13 mouse cellular contexts compared by ENCODE assay signal in genomic region chr5:81028875-81029274, GRCm38 (mm10). TPM values are rescaled to one million over a fixed set of nuclear protein-coding genes. Genes with fewer than 3 reads are reported as not detected.
DNase-seq lines count a peak whose midpoint lies in the region; ATAC-seq and TF ChIP-seq lines count a peak whose summit lies in the region.
"Had no signal": no experiment of that assay in that cellular context is flagged by ENCODE, and none has a peak within 500 bp of the region (broad histone marks: within the 10 kb centered on the region; RNA-seq: fewer than 3 reads in every experiment).

No protein-coding gene starts in this region.

- H3K36me3 ChIP-seq in kidney, embryonic 14.5 days (ENCODE audit: control insufficient read depth, insufficient read depth, low read length): no peaks in the 10 kb centered on the region
- H3K36me3 ChIP-seq in kidney, adult 2 months (ENCODE audit: control insufficient read depth, insufficient read depth, low read length): no peaks in the 10 kb centered on the region
- H3K36me3 ChIP-seq in forebrain, embryonic 13.5 days (ENCODE audit: poor library complexity, severe bottlenecking): no peaks in the 10 kb centered on the region
- no peaks in the 10 kb centered on the region for H3K36me3 ChIP-seq in midbrain, embryonic 10.5 days
- H3K36me3 ChIP-seq: embryonic facial prominence, embryonic 15.5 days; heart, embryonic 12.5 days; liver, embryonic 15.5 days had no signal

- no peak for DNase-seq in kidney, adult 2 months
- DNase-seq in Muller cell, postnatal 12 days (ENCODE audit: inconsistent ontology term): peak; percentile 86
- DNase-seq in midbrain, embryonic 10.5 days (ENCODE audit: low spot score): peak; percentile 35
- DNase-seq in heart, postnatal 4 days: no peak
- no peak for DNase-seq in urinary bladder, adult 2 months (ENCODE audit: low spot score)
- DNase-seq in urinary bladder, postnatal 14 days (ENCODE audit: low spot score): no peak
- DNase-seq: B cell, adult 2 months; kidney, postnatal 36 days had no signal

- H3K4me3 ChIP-seq in kidney, embryonic 14.5 days (ENCODE audit: low read length): no peak overlapping the region
- H3K4me3 ChIP-seq in kidney, adult 2 months (ENCODE audit: insufficient read depth, low read depth, low read length): no peak overlapping the region
- H3K4me3 ChIP-seq in forebrain, embryonic 13.5 days: no peak overlapping the region
- no peak overlapping the region for H3K4me3 ChIP-seq in midbrain, embryonic 10.5 days
- H3K4me3 ChIP-seq: embryonic facial prominence, embryonic 15.5 days; heart, embryonic 12.5 days; liver, embryonic 15.5 days had no signal

- no peak overlapping the region for H3K4me2 ChIP-seq in kidney, embryonic 14.5 days (replicated peaks; ENCODE audit: low read depth, low read length)
- H3K4me2 ChIP-seq in forebrain, embryonic 13.5 days: no peak overlapping the region
- H3K4me2 ChIP-seq: embryonic facial prominence, embryonic 15.5 days; heart, embryonic 12.5 days; liver, embryonic 15.5 days had no signal

- H3K27me3 ChIP-seq in kidney, embryonic 14.5 days (ENCODE audit: control insufficient read depth, insufficient read depth, low read length): no peaks in the 10 kb centered on the region
- H3K27me3 ChIP-seq in kidney, adult 2 months (replicated peaks; ENCODE audit: control insufficient read depth, insufficient read depth, low read length): no peaks in the 10 kb centered on the region
- peaks cover 41% of the 10 kb centered on the region for H3K27me3 ChIP-seq in forebrain, embryonic 13.5 days
- H3K27me3 ChIP-seq in midbrain, embryonic 10.5 days (ENCODE audit: low read depth, poor library complexity, severe bottlenecking): peaks cover 17% of the 10 kb centered on the region
- H3K27me3 ChIP-seq: embryonic facial prominence, embryonic 15.5 days; heart, embryonic 12.5 days had no signal

- no peak for TF ChIP-seq CTCF in kidney, adult 2 months (conservative IDR thresholded peaks at IDR 0.05; ENCODE audit: insufficient read depth, insufficient read length, low read depth, low read length)

- peak; percentile 35; the same call in 1 of the 2 replicates for ATAC-seq in kidney, embryonic 14.5 days (ENCODE audit: low FRiP score, low TSS enrichment)
- peak; percentile 82 for ATAC-seq in forebrain, embryonic 13.5 days

- WGBS in kidney, embryonic 14.5 days: 24% methylated on average over 2 of the region's 2 CpGs
- WGBS in kidney, adult 2 months: 41% methylated on average over 2 of the region's 2 CpGs
- 0% methylated on average over 2 of the region's 2 CpGs for WGBS in forebrain, embryonic 13.5 days
- WGBS in midbrain, embryonic 10.5 days: 5% methylated on average over 2 of the region's 2 CpGs

- peaks cover 4% of the 10 kb centered on the region; the same call in 1 of the 2 replicates for H3K4me1 ChIP-seq in kidney, embryonic 14.5 days (ENCODE audit: control insufficient read depth, insufficient read depth, low read length)
- H3K4me1 ChIP-seq in kidney, adult 2 months (ENCODE audit: control insufficient read depth, insufficient read depth, low read length): no peaks in the 10 kb centered on the region
- H3K4me1 ChIP-seq in forebrain, embryonic 13.5 days: peaks cover 17% of the 10 kb centered on the region
- peaks cover 55% of the 10 kb centered on the region for H3K4me1 ChIP-seq in midbrain, embryonic 10.5 days
- H3K4me1 ChIP-seq: liver, embryonic 15.5 days had no signal

- H3K9ac ChIP-seq in kidney, embryonic 14.5 days (ENCODE audit: low read depth, low read length): no peak overlapping the region
- no peak overlapping the region for H3K9ac ChIP-seq in forebrain, embryonic 13.5 days
- H3K9ac ChIP-seq: embryonic facial prominence, embryonic 15.5 days; heart, embryonic 12.5 days; liver, embryonic 15.5 days had no signal

- no peak overlapping the region for H3K27ac ChIP-seq in kidney, embryonic 14.5 days (ENCODE audit: low read depth, low read length)
- no peak overlapping the region for H3K27ac ChIP-seq in kidney, adult 2 months (ENCODE audit: insufficient read depth, low read depth, low read length)
- H3K27ac ChIP-seq in forebrain, embryonic 13.5 days: no peak overlapping the region
- no peak overlapping the region for H3K27ac ChIP-seq in midbrain, embryonic 10.5 days (replicated peaks)
- H3K27ac ChIP-seq: embryonic facial prominence, embryonic 15.5 days; liver, embryonic 15.5 days had no signal

- TF ChIP-seq POLR2A in kidney, adult 2 months (IDR thresholded peaks at IDR 0.05; ENCODE audit: low read depth, low read length): no peak

- H3K9me3 ChIP-seq in kidney, embryonic 14.5 days (ENCODE audit: control insufficient read depth, low read length): no peaks in the 10 kb centered on the region
- H3K9me3 ChIP-seq in forebrain, embryonic 13.5 days (replicated peaks): no peaks in the 10 kb centered on the region
- H3K9me3 ChIP-seq in midbrain, embryonic 10.5 days (replicated peaks): no peaks in the 10 kb centered on the region
- H3K9me3 ChIP-seq: embryonic facial prominence, embryonic 15.5 days; heart, embryonic 12.5 days; liver, embryonic 15.5 days had no signal

RNA-seq across cellular contexts. Expression of gene Adgrl3, which starts 8.9 kb away (rescaled TPM):
- polyA plus RNA-seq in kidney, embryonic 14.5 days (2014; fragmentation: Nextera tagmentation; extraction: Ambion mirVana): 21.8 and 28.2 TPM in 2 replicates
- polyA plus RNA-seq in kidney, adult 2 months (2012; rRNA removed): 0.95 and 1.2 TPM in 2 replicates
- 31.7 and 41.4 TPM in 2 replicates for polyA plus RNA-seq in forebrain, embryonic 13.5 days (2015; fragmentation: Nextera tagmentation; extraction: Ambion mirVana)
- polyA plus RNA-seq in midbrain, embryonic 10.5 days (2016; fragmentation: Nextera tagmentation; extraction: Ambion mirVana): 11.7 and 16.4 TPM in 2 replicates
- total RNA-seq in heart, postnatal 4 days (2021): 10 to 100 TPM; 11.8 to 13.1 TPM
- 5.9 and 7.2 TPM in 2 replicates for polyA plus RNA-seq in urinary bladder, adult 2 months (2012; rRNA removed)

Comparison
In these comparisons a context has a peak if more than half of its experiments do, and no peak if none do; other contexts are left out.
1. DNase-seq: peak in Muller cell, postnatal 12 days (single experiment) and midbrain, embryonic 10.5 days (single experiment); none in kidney, adult 2 months (single experiment), heart, postnatal 4 days (single experiment), urinary bladder, adult 2 months (single experiment) and urinary bladder, postnatal 14 days (single experiment).